Mouse (Mus musculus) CH12.LX (cell line): ENCODE results near the gene Dusp5. TPM values are rescaled to one million over a fixed set of nuclear protein-coding genes. Genes with fewer than 3 reads are reported as not detected.

Experiments used
- DNase-seq: peaks from one replicate; pipeline ENCODE4 v3.0.0-alpha.2; 2013; ENCODE audit errors: extremely low read depth
- H3K27ac ChIP-seq: 2 replicates; pipeline ENCODE4 v1.5.1; 2012; ENCODE audit warnings: low read depth, mild to moderate bottlenecking, control low read depth, moderate library complexity; ENCODE audit not compliant: insufficient read depth
- H3K27me3 ChIP-seq: replicated peaks from 2 replicates; pipeline ENCODE3; 2012; ENCODE audit warnings: inconsistent platforms
- H3K36me3 ChIP-seq, 2 experiments: replicated peaks in 1 of 2; 2 replicates each; pipeline versions ENCODE3 to v1.6.1; 2012; ENCODE audit warnings: inconsistent platforms in 1 of 2, low read length in 1 of 2, mild to moderate bottlenecking in 1 of 2, mixed read lengths in 1 of 2, moderate library complexity in 1 of 2; ENCODE audit not compliant: control insufficient read depth in 1 of 2, insufficient read depth in 1 of 2
- H3K4me1 ChIP-seq, 2 experiments: 2 replicates each; pipeline ENCODE4 v1.6.1; 2012; ENCODE audit warnings: inconsistent platforms in 1 of 2, moderate library complexity in 1 of 2; ENCODE audit not compliant: insufficient read depth in 2 of 2, control insufficient read depth in 1 of 2
- H3K4me2 ChIP-seq: 2 replicates; pipeline ENCODE4 v1.6.1; 2012; ENCODE audit warnings: low read depth, mild to moderate bottlenecking, control low read depth; ENCODE audit not compliant: poor library complexity, insufficient read depth, severe bottlenecking
- H3K4me3 ChIP-seq, 3 experiments: fragments of 150-350 bp in 1 of 3; sonication (generic) in 1 of 3; replicated peaks in 1 of 3; 2 replicates each; pipeline versions ENCODE3 to v1.5.1; 2011 to 2012; ENCODE audit warnings: low read depth in 2 of 3, low read length in 2 of 3, mild to moderate bottlenecking in 2 of 3, moderate library complexity in 2 of 3, control low read depth in 1 of 3, improper control_type of control experiment in 1 of 3, inconsistent platforms in 1 of 3, mixed read lengths in 1 of 3; ENCODE audit not compliant: poor library complexity in 1 of 3
- H3K79me2 ChIP-seq: replicated peaks from 2 replicates; pipeline ENCODE4 v1.6.1; 2012; ENCODE audit warnings: mild to moderate bottlenecking, moderate library complexity; ENCODE audit not compliant: control insufficient read depth, poor library complexity, insufficient read depth, severe bottlenecking; ENCODE audit errors: extremely low read depth
- H3K9ac ChIP-seq: 2 replicates; pipeline ENCODE4 v1.6.1; 2012; ENCODE audit warnings: low read depth, mild to moderate bottlenecking, control low read depth, moderate library complexity; ENCODE audit not compliant: insufficient read depth
- H3K9me3 ChIP-seq: replicated peaks from 2 replicates; pipeline ENCODE3; 2012; ENCODE audit warnings: low read length, inconsistent platforms, mixed read lengths
- CHD1 ChIP-seq: IDR thresholded peaks from 2 replicates; pipeline ENCODE4 v1.6.1; 2012; ENCODE audit warnings: low read depth, low read length, improper control_type of control experiment, inconsistent platforms
- CHD2 ChIP-seq: IDR thresholded peaks from 2 replicates; pipeline ENCODE4 v1.6.1; 2011; ENCODE audit warnings: low read length, improper control_type of control experiment
- CTCF ChIP-seq, 2 experiments: IDR thresholded peaks in 1 of 2; conservative IDR thresholded peaks in 1 of 2; 2 replicates each; pipeline ENCODE4 v1.5.1; 2011 to 2012; ENCODE audit warnings: low read depth in 2 of 2, low read length in 2 of 2, improper control_type of control experiment in 1 of 2, inconsistent platforms in 1 of 2, mild to moderate bottlenecking in 1 of 2, moderate library complexity in 1 of 2
- E2F4 ChIP-seq: IDR thresholded peaks from 2 replicates; pipeline ENCODE4 v1.6.1; 2011; ENCODE audit warnings: low read depth, low read length, improper control_type of control experiment; ENCODE audit not compliant: insufficient replicate concordance
- ELF1 ChIP-seq: IDR thresholded peaks from 2 replicates; pipeline ENCODE4 v1.6.1; 2014; ENCODE audit warnings: low read depth, mild to moderate bottlenecking, inconsistent platforms, low read length, improper control_type of control experiment
- ETS1 ChIP-seq: conservative IDR thresholded peaks from 2 replicates; pipeline ENCODE4 v1.6.1; 2012; ENCODE audit warnings: low read depth, mild to moderate bottlenecking, inconsistent platforms, low read length, improper control_type of control experiment, moderate library complexity
- GABPA ChIP-seq: IDR thresholded peaks from 2 replicates; pipeline ENCODE4 v1.6.1; 2012; ENCODE audit warnings: low read depth, low read length, improper control_type of control experiment, inconsistent platforms; ENCODE audit not compliant: insufficient replicate concordance
- IRF4 ChIP-seq: IDR thresholded peaks from 2 replicates; pipeline ENCODE4 v1.6.1; 2014; ENCODE audit warnings: low read depth, mild to moderate bottlenecking, inconsistent platforms, low read length, improper control_type of control experiment
- JUN ChIP-seq: IDR thresholded peaks from 2 replicates; pipeline ENCODE4 v1.6.1; 2011; ENCODE audit warnings: low read depth, mild to moderate bottlenecking, low read length, improper control_type of control experiment, moderate library complexity; ENCODE audit not compliant: insufficient read depth
- JUND ChIP-seq: conservative IDR thresholded peaks from 2 replicates; pipeline ENCODE4 v1.6.1; 2011; ENCODE audit warnings: low read depth, low read length, improper control_type of control experiment
- MAFK ChIP-seq: IDR thresholded peaks from 2 replicates; pipeline ENCODE4 v1.6.1; 2011; ENCODE audit warnings: low read length, improper control_type of control experiment; ENCODE audit not compliant: insufficient replicate concordance
- MAZ ChIP-seq: IDR thresholded peaks from 2 replicates; pipeline ENCODE4 v1.6.1; 2012; ENCODE audit warnings: low read depth, mild to moderate bottlenecking, inconsistent platforms, low read length, improper control_type of control experiment, moderate library complexity
- MXI1 ChIP-seq: IDR thresholded peaks from 2 replicates; pipeline ENCODE4 v1.6.1; 2011; ENCODE audit warnings: mild to moderate bottlenecking, low read depth, low read length, improper control_type of control experiment
- MYC ChIP-seq: IDR thresholded peaks from 2 replicates; pipeline ENCODE4 v1.6.1; 2011; ENCODE audit warnings: low read depth, mild to moderate bottlenecking, improper control_type of control experiment, low read length
- NELFE ChIP-seq: IDR thresholded peaks from 2 replicates; pipeline ENCODE4 v1.6.1; 2011; ENCODE audit warnings: low read depth, low read length, improper control_type of control experiment
- PAX5 ChIP-seq: IDR thresholded peaks from 2 replicates; pipeline ENCODE4 v1.6.1; 2012; ENCODE audit warnings: low read length, inconsistent platforms, mixed read lengths
- POLR2A ChIP-seq: IDR thresholded peaks from 2 replicates; pipeline ENCODE4 v1.6.1; 2011; ENCODE audit warnings: low read depth, mild to moderate bottlenecking, improper control_type of control experiment, low read length
- POLR2AphosphoS2 ChIP-seq: IDR thresholded peaks from 2 replicates; pipeline ENCODE4 v1.6.1; 2011; ENCODE audit warnings: low read depth, low read length, improper control_type of control experiment
- RAD21 ChIP-seq: IDR thresholded peaks from 2 replicates; pipeline ENCODE4 v1.6.1; 2011; ENCODE audit warnings: low read depth, mild to moderate bottlenecking, low read length, improper control_type of control experiment, moderate library complexity
- ZKSCAN1 ChIP-seq: IDR thresholded peaks from 2 replicates; pipeline ENCODE4 v1.6.1; 2012; ENCODE audit warnings: low read depth, inconsistent platforms, low read length, improper control_type of control experiment, borderline replicate concordance
- dilution Hi-C: fragments of 300-500 bp; cut with MboI; formaldehyde crosslinking; loops from 2 replicates; pipeline ENCODE4 v1.14.3; 2020; ENCODE audit warnings: low sequenced_read_pairs; ENCODE audit not compliant: extremely low pct_unique_long_range_greater_than_20kb, extremely low pct_ligation_motif_present
- in situ Hi-C: fragments of 300-500 bp; cut with MboI; formaldehyde crosslinking; loops from 3 replicates; pipeline ENCODE4 v1.14.3; 2019; ENCODE audit warnings: low sequenced_read_pairs, low pct_ligation_motif_present, low pct_unique_long_range_greater_than_20kb, mixed read lengths
- polyA plus RNA-seq: library from polyadenylated mRNA; unstranded; fragments of >175 nt; gene quantifications from 2 replicates; pipeline ENCODE4 v1.2.1, GENCODE M21; 2012; ENCODE audit warnings: low read depth; ENCODE audit not compliant: insufficient read length
- total RNA-seq, 2 experiments: library from RNA; depleted of rRNA; stranded (reverse); fragments of 300-350 nt in 1 of 2; fragments of >200 nt in 1 of 2; gene quantifications; 2 replicates each; pipeline ENCODE4 v1.2.3; 2012 to 2014

Gene Dusp5
- total and polyA plus RNA-seq, 3 experiments, result 10.6 to 18.2 (median 13.2) TPM

- no peak overlapping the region for H3K9ac ChIP-seq
- H3K4me1 ChIP-seq, result peaks cover 8 to 21% of the 10 kb centered on the region in 2 experiments
- H3K4me3 ChIP-seq, result no peak overlapping the region
- H3K4me2 ChIP-seq, result no peak overlapping the region
- no peaks in the 10 kb centered on the region for H3K79me2 ChIP-seq
- H3K36me3 ChIP-seq, result no peaks in the 10 kb centered on the region
- no peak for DNase-seq
- TF ChIP-seq GABPA (no peak), NELFE (no peak), MAFK (peak; percentile 79; the same call in 1 of the 2 replicates)
- dilution Hi-C loops, result no loop called here
- no peaks in the 10 kb centered on the region for H3K9me3 ChIP-seq
- no peaks in the 10 kb centered on the region for H3K27me3 ChIP-seq
- H3K27ac ChIP-seq, result no peak overlapping the region
- in situ Hi-C loops, result no loop called here
Measured at GRCm38 (mm10) chr19:53552795-53553194, 23.9 kb downstream of the Dusp5 start.

- DNase-seq, result no peak
- H3K27me3 ChIP-seq, result no peaks in the 10 kb centered on the region
- peaks cover 8 to 20% of the 10 kb centered on the region in 2 experiments for H3K4me1 ChIP-seq
- H3K9me3 ChIP-seq, result no peaks in the 10 kb centered on the region
- H3K79me2 ChIP-seq, result no peaks in the 10 kb centered on the region
- dilution Hi-C loops, result no loop called here
- H3K36me3 ChIP-seq, result no peaks in the 10 kb centered on the region
- H3K9ac ChIP-seq, result no peak overlapping the region
- no peak for TF ChIP-seq JUN
- TF ChIP-seq, all 38 proteins: peak for 0
- no peak overlapping the region for H3K27ac ChIP-seq
- in situ Hi-C loops, result no loop called here
- H3K4me2 ChIP-seq, result no peak overlapping the region
- H3K4me3 ChIP-seq, result no peak overlapping the region
Measured at GRCm38 (mm10) chr19:53554402-53554801, 25.5 kb downstream of the Dusp5 start.

- H3K4me1 ChIP-seq, result peaks cover 8 to 20% of the 10 kb centered on the region in 2 experiments
- no peak for DNase-seq
- TF ChIP-seq IRF4, result no peak
- TF ChIP-seq POLR2A, result no peak
- no peak for TF ChIP-seq RAD21
- TF ChIP-seq MAZ, result no peak
- no peak for TF ChIP-seq ZKSCAN1
- TF ChIP-seq MXI1, result no peak
- TF ChIP-seq ELF1, result no peak
- no peak for TF ChIP-seq ETS1
- TF ChIP-seq CHD1, result no peak
- no peak for TF ChIP-seq MYC
- TF ChIP-seq JUND, result no peak
- TF ChIP-seq POLR2AphosphoS2, result no peak
- no peak for TF ChIP-seq NELFE
- TF ChIP-seq CHD2, result no peak
- TF ChIP-seq E2F4, result no peak
- no peak for TF ChIP-seq PAX5
- TF ChIP-seq MAFK, result no peak
- TF ChIP-seq CTCF (conservative IDR thresholded peaks at IDR 0.05 in 1 of 2, IDR thresholded peaks at IDR 0.05 in 1 of 2; ENCODE audit: low read depth in 2 of 2, low read length in 2 of 2), result no peak
- H3K4me3 ChIP-seq, result no peak overlapping the region
- no peak overlapping the region for H3K27ac ChIP-seq
- dilution Hi-C loops, result no loop called here
- H3K4me2 ChIP-seq, result no peak overlapping the region
- no peaks in the 10 kb centered on the region for H3K79me2 ChIP-seq
- in situ Hi-C loops, result no loop called here
- H3K27me3 ChIP-seq, result no peaks in the 10 kb centered on the region
- H3K36me3 ChIP-seq, result no peaks in the 10 kb centered on the region
- H3K9ac ChIP-seq, result no peak overlapping the region
- H3K9me3 ChIP-seq, result no peaks in the 10 kb centered on the region
Measured at GRCm38 (mm10) chr19:53554981-53555616, 26.2 kb downstream of the Dusp5 start.
